ENCODE assay signal across 15 mouse cellular contexts in the genomic region with DNA sequence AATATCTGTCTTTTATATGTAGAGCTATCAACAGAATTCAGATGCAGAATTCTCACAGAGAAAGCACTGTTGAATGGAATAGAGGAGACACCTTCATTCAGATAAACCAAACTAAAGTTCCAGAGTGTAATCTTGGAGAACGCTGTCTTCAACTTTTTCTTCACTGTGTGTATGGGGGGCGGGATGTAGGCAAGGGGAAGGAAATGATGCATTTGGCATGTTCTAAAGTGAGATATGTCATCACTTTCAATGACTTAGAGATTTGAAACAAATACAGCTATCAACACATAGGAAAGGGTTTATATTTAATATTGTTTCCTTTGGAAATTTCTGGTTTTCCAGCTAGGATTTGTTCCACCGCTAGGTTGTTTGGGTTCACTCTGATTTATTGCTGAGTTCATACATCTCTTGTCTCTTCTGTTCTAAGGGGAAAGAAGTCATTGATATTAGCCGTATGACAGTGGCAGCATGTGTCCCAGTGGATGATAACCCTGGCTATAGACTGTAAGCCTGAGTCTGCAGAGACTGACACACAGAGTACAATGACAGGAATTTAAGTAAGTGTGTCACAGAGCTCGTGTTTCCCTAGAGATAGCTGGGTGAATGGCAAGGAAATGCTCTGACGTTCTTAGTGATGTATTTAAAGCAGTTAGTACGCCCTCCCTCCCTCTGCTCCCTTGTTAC. TPM values are rescaled to one million over a fixed set of nuclear protein-coding genes. Genes with fewer than 3 reads are reported as not detected.
DNase-seq lines count a peak whose midpoint lies in the region; ATAC-seq and TF ChIP-seq lines count a peak whose summit lies in the region.
"Had no signal": no experiment of that assay in that cellular context is flagged by ENCODE, and none has a peak within 500 bp of the region (broad histone marks: within the 10 kb centered on the region; RNA-seq: fewer than 3 reads in every experiment).

No protein-coding gene starts in this region.

- peak; percentile 55 for DNase-seq in kidney, adult 2 months
- no peak for DNase-seq in kidney, adult 18-20 months
- peak; percentile 2 to 64 for DNase-seq in kidney, postnatal 36 days
- DNase-seq in cerebellum, postnatal 14 days: no peak
- no peak for DNase-seq in hindbrain, embryonic 10.5 days (ENCODE audit: low spot score)
- DNase-seq: cerebellum, adult 11 months; gastrocnemius, adult 2 months; spleen, adult 18-20 months; thymus, postnatal 14 days had no signal

- TF ChIP-seq CTCF in kidney, adult 2 months (conservative IDR thresholded peaks at IDR 0.05; ENCODE audit: insufficient read depth, insufficient read length, low read depth, low read length): no peak

- no peaks in the 10 kb centered on the region for H3K36me3 ChIP-seq in kidney, adult 2 months (ENCODE audit: control insufficient read depth, insufficient read depth, low read length)
- H3K36me3 ChIP-seq in heart, embryonic 12.5 days: no peaks in the 10 kb centered on the region
- no peaks in the 10 kb centered on the region for H3K36me3 ChIP-seq in hindbrain, embryonic 10.5 days
- H3K36me3 ChIP-seq in hindbrain, embryonic 13.5 days: no peaks in the 10 kb centered on the region
- H3K36me3 ChIP-seq: forebrain, embryonic 15.5 days; limb, embryonic 13.5 days had no signal

- no peaks in the 10 kb centered on the region; the same call in 1 of the 2 replicates for H3K27me3 ChIP-seq in kidney, adult 2 months (replicated peaks; ENCODE audit: control insufficient read depth, insufficient read depth, low read length)
- H3K27me3 ChIP-seq in heart, embryonic 12.5 days (replicated peaks): no peaks in the 10 kb centered on the region
- H3K27me3 ChIP-seq in hindbrain, embryonic 10.5 days (ENCODE audit: insufficient read depth, poor library complexity, severe bottlenecking): no peaks in the 10 kb centered on the region
- H3K27me3 ChIP-seq in hindbrain, embryonic 13.5 days: no peaks in the 10 kb centered on the region
- H3K27me3 ChIP-seq: forebrain, embryonic 15.5 days; limb, embryonic 13.5 days had no signal

- TF ChIP-seq POLR2A in kidney, adult 2 months (IDR thresholded peaks at IDR 0.05; ENCODE audit: low read depth, low read length): no peak

- H3K4me3 ChIP-seq in kidney, adult 2 months (ENCODE audit: insufficient read depth, low read depth, low read length): no peak overlapping the region
- no peak overlapping the region for H3K4me3 ChIP-seq in brown adipose tissue, adult 24 weeks (ENCODE audit: insufficient read depth, low read depth, low read length)
- no peak overlapping the region for H3K4me3 ChIP-seq in heart, embryonic 12.5 days
- no peak overlapping the region for H3K4me3 ChIP-seq in hindbrain, embryonic 10.5 days
- no peak overlapping the region for H3K4me3 ChIP-seq in hindbrain, embryonic 13.5 days
- H3K4me3 ChIP-seq: forebrain, embryonic 15.5 days; gastrocnemius, adult 2 months; limb, embryonic 13.5 days had no signal

- H3K4me1 ChIP-seq in kidney, adult 2 months (ENCODE audit: control insufficient read depth, insufficient read depth, low read length): no peaks in the 10 kb centered on the region
- H3K4me1 ChIP-seq in brown adipose tissue, adult 24 weeks (ENCODE audit: control insufficient read depth, insufficient read depth, insufficient read length, low read length): peaks cover 2% of the 10 kb centered on the region; the same call in 1 of the 2 replicates
- 0 out of 2 replicates have a peak, but pooled peaks cover 2% of the 10 kb centered on the region for H3K4me1 ChIP-seq in heart, embryonic 12.5 days (replicated peaks)
- H3K4me1 ChIP-seq in hindbrain, embryonic 10.5 days (replicated peaks): no peaks in the 10 kb centered on the region
- no peaks in the 10 kb centered on the region for H3K4me1 ChIP-seq in hindbrain, embryonic 13.5 days (replicated peaks)
- H3K4me1 ChIP-seq: forebrain, embryonic 15.5 days; limb, embryonic 13.5 days had no signal

- WGBS in kidney, adult 2 months: 57% methylated on average over 7 of the region's 7 CpGs
- WGBS in heart, embryonic 12.5 days: 34% methylated on average over 7 of the region's 7 CpGs
- 78% methylated on average over 7 of the region's 7 CpGs for WGBS in hindbrain, embryonic 10.5 days
- 73% methylated on average over 7 of the region's 7 CpGs for WGBS in hindbrain, embryonic 13.5 days

- no peaks in the 10 kb centered on the region for H3K9me3 ChIP-seq in heart, embryonic 12.5 days (replicated peaks)
- no peaks in the 10 kb centered on the region for H3K9me3 ChIP-seq in hindbrain, embryonic 10.5 days
- H3K9me3 ChIP-seq in hindbrain, embryonic 13.5 days: no peaks in the 10 kb centered on the region
- H3K9me3 ChIP-seq: forebrain, embryonic 15.5 days; limb, embryonic 13.5 days had no signal

- ATAC-seq in heart, embryonic 12.5 days (ENCODE audit: insufficient number of reproducible peaks, low FRiP score): peak; percentile 88
- ATAC-seq in hindbrain, embryonic 13.5 days (ENCODE audit: low FRiP score): no peak
- ATAC-seq: forebrain, embryonic 15.5 days; intestine, postnatal 0 days had no signal

- no peak overlapping the region for H3K4me2 ChIP-seq in heart, embryonic 12.5 days
- H3K4me2 ChIP-seq in hindbrain, embryonic 13.5 days: no peak overlapping the region
- H3K4me2 ChIP-seq: forebrain, embryonic 15.5 days; limb, embryonic 13.5 days had no signal

- H3K27ac ChIP-seq in kidney, adult 2 months (ENCODE audit: insufficient read depth, low read depth, low read length): no peak overlapping the region
- H3K27ac ChIP-seq in brown adipose tissue, adult 24 weeks (replicated peaks; ENCODE audit: low read depth, low read length): peak overlapping the region; percentile 69; the same call in 1 of the 2 replicates
- no peak overlapping the region for H3K27ac ChIP-seq in heart, embryonic 12.5 days (ENCODE audit: poor library complexity, severe bottlenecking)
- H3K27ac ChIP-seq in hindbrain, embryonic 10.5 days: no peak overlapping the region
- H3K27ac ChIP-seq in hindbrain, embryonic 13.5 days: no peak overlapping the region
- H3K27ac ChIP-seq: forebrain, embryonic 15.5 days; gastrocnemius, adult 2 months; limb, embryonic 13.5 days had no signal

- H3K9ac ChIP-seq in heart, embryonic 12.5 days: no peak overlapping the region
- no peak overlapping the region for H3K9ac ChIP-seq in hindbrain, embryonic 13.5 days
- H3K9ac ChIP-seq: forebrain, embryonic 15.5 days; limb, embryonic 13.5 days had no signal

RNA-seq across cellular contexts. Expression of gene Ednrb, which starts 40.8 kb away (rescaled TPM):
- polyA plus RNA-seq in kidney, adult 2 months (2012; rRNA removed): 7.9 and 9.7 TPM in 2 replicates
- 11.8 and 12.6 TPM in 2 replicates for polyA plus RNA-seq in brown adipose tissue, adult 24 weeks (2012; ENCODE audit: insufficient read depth, insufficient read length, missing spikeins)
- polyA plus RNA-seq in heart, embryonic 12.5 days (2016; fragmentation: Nextera tagmentation; extraction: Ambion mirVana): 120 and 130 TPM in 2 replicates
- 76.5 and 105 TPM in 2 replicates for polyA plus RNA-seq in hindbrain, embryonic 10.5 days (2016; fragmentation: Nextera tagmentation; extraction: Ambion mirVana)
- 134 and 147 TPM in 2 replicates for polyA plus RNA-seq in hindbrain, embryonic 13.5 days (2015; fragmentation: Nextera tagmentation; extraction: Ambion mirVana)

Comparison
In these comparisons a context has a peak if more than half of its experiments do, and no peak if none do; other contexts are left out.
1. DNase-seq: peak in kidney, adult 2 months (single experiment) and kidney, postnatal 36 days (2 of 2); none in kidney, adult 18-20 months (single experiment), cerebellum, postnatal 14 days (0 of 2) and hindbrain, embryonic 10.5 days (single experiment).